Mouse (Mus musculus): ENCODE data around the gene Epsti1.

DNA sequence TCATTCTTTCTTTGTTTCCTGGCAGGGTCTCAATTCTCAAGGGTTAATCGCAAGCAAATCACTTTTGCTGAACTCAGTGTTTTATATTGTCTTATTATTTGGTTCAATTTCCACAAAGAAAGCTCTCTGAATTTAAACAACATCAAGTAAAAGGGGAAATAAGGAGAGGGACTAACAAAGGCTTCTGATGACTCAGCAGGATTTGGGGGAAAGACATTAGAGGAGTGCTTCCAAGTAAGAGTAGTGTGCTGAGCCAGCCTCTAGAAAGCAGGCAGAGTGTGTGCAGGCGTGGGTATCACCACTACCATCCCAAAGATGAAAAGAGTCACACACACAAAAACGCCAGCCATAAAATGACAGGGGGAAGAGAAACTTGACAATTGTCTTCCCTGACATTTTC, 40.0 kb upstream of the Epsti1 start:
- TF ChIP-seq CTCF (IDR thresholded peaks at IDR 0.05; ENCODE audit: extremely low read depth, insufficient read depth, low read length) (no peak), POLR2A (IDR thresholded peaks at IDR 0.05; ENCODE audit: extremely low read depth, insufficient read depth, low read length) (no peak)
